Mouse (Mus musculus): ENCODE measurements around the gene Sppl2c. TPM values are rescaled to one million over a fixed set of nuclear protein-coding genes. Genes with fewer than 3 reads are reported as not detected.

The Sppl2c gene
- polyA plus RNA-seq, 1 experiment from 2014 or later: not detected

DNA sequence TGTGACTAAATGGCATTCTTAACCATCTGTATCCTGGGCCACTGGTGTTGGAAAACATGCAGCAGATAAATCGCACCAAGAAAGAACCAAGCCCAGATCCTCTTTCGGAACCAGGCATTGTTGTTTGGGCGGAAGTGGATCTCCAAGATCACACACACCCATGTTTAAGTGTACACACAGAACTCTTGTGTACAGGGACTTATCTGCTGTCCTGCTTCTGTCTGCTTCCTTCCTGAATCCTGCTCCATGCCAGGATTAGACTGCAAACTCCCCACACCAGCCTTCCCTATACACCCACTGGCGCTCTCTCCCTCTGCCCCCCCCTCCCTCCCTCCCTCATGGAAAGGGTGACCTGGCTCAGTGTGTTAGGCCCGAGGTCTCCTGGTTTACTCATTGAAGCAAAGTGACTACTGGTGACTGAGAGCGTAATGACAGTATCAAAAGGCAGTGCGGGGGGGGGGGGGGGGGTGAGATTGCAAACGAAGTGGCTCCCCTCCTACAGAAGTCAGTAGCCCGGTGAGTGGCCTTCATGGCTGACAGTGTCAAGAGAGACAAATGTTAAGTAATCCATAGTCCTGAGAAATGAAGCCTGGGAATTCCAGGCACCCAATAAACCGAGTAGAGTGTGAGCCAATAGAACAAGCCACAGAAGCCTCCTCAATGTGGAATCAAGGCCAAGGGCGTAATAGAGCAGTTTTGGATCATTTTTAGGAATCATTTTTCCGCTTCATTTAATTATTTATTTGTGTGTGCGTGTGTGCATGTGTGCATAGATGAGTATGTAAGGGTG, 52.0 kb downstream of the Sppl2c start:
- H3K9ac ChIP-seq (ENCODE audit: low read depth, low read length): no peak overlapping the region
- no peaks in the 10 kb centered on the region for H3K36me3 ChIP-seq (ENCODE audit: control insufficient read depth, insufficient read depth, low read length)
- H3K27me3 ChIP-seq (replicated peaks; ENCODE audit: control insufficient read depth, insufficient read depth, low read length): peaks cover 39% of the 10 kb centered on the region
- no peak overlapping the region for H3K27ac ChIP-seq (ENCODE audit: low read depth, low read length)
- no peak overlapping the region for H3K4me3 ChIP-seq (ENCODE audit: low read depth, low read length)
- ATAC-seq (replicated peaks; ENCODE audit: low FRiP score) (no peak), DNase-seq (ENCODE audit: low spot score) (no peak)
- no peaks in the 10 kb centered on the region for H3K4me1 ChIP-seq (replicated peaks; ENCODE audit: control insufficient read depth, insufficient read depth, low read length)
- no peak overlapping the region for H3K4me2 ChIP-seq
- 59% methylated on average over 12 of the region's 13 CpGs for WGBS
- no peaks in the 10 kb centered on the region for H3K9me3 ChIP-seq (ENCODE audit: control insufficient read depth, low read length)

Other genes with a start within 250 kb of the Sppl2c start
- gene Nsf, start 232.3 kb upstream of the Sppl2c start, polyA plus RNA-seq (2014; fragmentation: Nextera tagmentation; extraction: Ambion mirVana): 50.3 and 54.3 TPM in 2 replicates
- 28.2 and 32.7 TPM in 2 replicates for gene Arf2, start 219.6 kb upstream of the Sppl2c start, polyA plus RNA-seq (2014; fragmentation: Nextera tagmentation; extraction: Ambion mirVana)
- gene Crhr1, start 53.5 kb upstream of the Sppl2c start, polyA plus RNA-seq (2014; fragmentation: Nextera tagmentation; extraction: Ambion mirVana): not detected in 2 replicates
- 0.90 and 1.1 TPM in 2 replicates for gene Mapt, start 45.1 kb downstream of the Sppl2c start, polyA plus RNA-seq (2014; fragmentation: Nextera tagmentation; extraction: Ambion mirVana)

Data from liver, embryonic 11.5 days (tissue).